Mouse (Mus musculus) ES-Bruce4 (cell line): ENCODE results near the gene Cyb5r3.

ENCODE experiments used
- CTCF ChIP-seq: IDR thresholded peaks from one replicate; pipeline ENCODE4 v1.8.1; 2011; ENCODE audit warnings: low read depth, low read length
- POLR2A ChIP-seq: IDR thresholded peaks from one replicate; pipeline ENCODE4 v1.8.1; 2011; ENCODE audit warnings: low read length; ENCODE audit not compliant: insufficient read depth

DNA sequence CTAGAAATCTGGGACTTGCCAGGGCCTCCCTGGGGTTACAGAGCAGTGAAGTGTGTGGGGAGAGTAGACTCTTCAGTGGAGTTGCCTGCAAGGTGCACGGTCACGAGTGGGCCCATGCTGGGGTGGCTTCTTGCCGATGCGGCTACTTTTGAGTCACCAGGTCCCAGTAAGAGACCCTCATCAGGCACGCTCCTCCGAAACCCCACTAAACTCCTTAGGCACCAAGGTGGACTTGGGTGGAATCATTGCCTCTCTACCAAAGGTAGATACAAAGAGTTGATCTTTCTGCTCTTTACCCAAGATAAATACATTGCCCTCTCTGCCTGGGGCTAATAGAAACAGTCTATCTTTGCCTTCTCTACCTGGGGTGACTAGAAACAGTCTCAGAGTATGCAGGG is 14.7 kb downstream of the Cyb5r3 start:
- TF ChIP-seq CTCF (no peak), POLR2A (no peak)
